Mouse (Mus musculus) kidney, adult 2 months (tissue): ENCODE results near the gene Mrpl57.

Experiments
- CTCF ChIP-seq: fragments of 200-500 bp; conservative IDR thresholded peaks from 2 replicates; pipeline ENCODE4 v1.5.1; 2011; ENCODE audit warnings: low read depth, mild to moderate bottlenecking, control low read depth, low read length, moderate library complexity, mixed read lengths; ENCODE audit not compliant: insufficient read depth, insufficient read length
- POLR2A ChIP-seq: fragments of 200-500 bp; IDR thresholded peaks from one replicate; pipeline ENCODE4 v1.6.1; 2011; ENCODE audit warnings: low read depth, low read length, control low read depth

GRCm38 (mm10) chr14:57865256-57865655 is 39.2 kb downstream of the Mrpl57 start:
- no peak for TF ChIP-seq CTCF
- no peak for TF ChIP-seq POLR2A
